Mouse (Mus musculus) lung, postnatal 4 days (tissue): Measurements from ENCODE around the gene Cavin1.

ENCODE experiments used
- DNase-seq, 2 experiments: peaks; one replicate each; pipeline ENCODE4 v3.0.0; 2021

The Cavin1 gene

GRCm38 (mm10) chr11:100949540-100949939 is 21.1 kb downstream of the Cavin1 start:
- DNase-seq = no peak

GRCm38 (mm10) chr11:100948317-100948716 is 22.4 kb downstream of the Cavin1 start:
- DNase-seq = no peak

- no peak for DNase-seq
Observed at GRCm38 (mm10) chr11:100947548-100947947, 23.1 kb downstream of the Cavin1 start.

- DNase-seq = peak in 1 of 2 experiments; percentile 46
Observed at GRCm38 (mm10) chr11:100946862-100947261, 23.8 kb downstream of the Cavin1 start.

GRCm38 (mm10) chr11:100942388-100942787 is 28.3 kb downstream of the Cavin1 start:
- no peak for DNase-seq

- DNase-seq = peak; percentile 99 to 100
Observed at GRCm38 (mm10) chr11:100939512-100940151, 31.1 kb downstream of the Cavin1 start, which contains the start of gene Stat3. Stat3 (minus strand) TSS chr11:100939540.

- peak in 1 of 2 experiments; percentile 41 for DNase-seq
Observed at GRCm38 (mm10) chr11:100938711-100939511, 31.8 kb downstream of the Cavin1 start.

- peak; percentile 37 to 54 for DNase-seq
Observed at GRCm38 (mm10) chr11:100938112-100938511, 32.6 kb downstream of the Cavin1 start.

- no peak for DNase-seq
Observed at GRCm38 (mm10) chr11:100937295-100937694, 33.4 kb downstream of the Cavin1 start.

- peak in 1 of 2 experiments; percentile 24 for DNase-seq
Observed at GRCm38 (mm10) chr11:100935373-100936355, 35.0 kb downstream of the Cavin1 start.

GRCm38 (mm10) chr11:100931254-100931921 is 39.3 kb downstream of the Cavin1 start:
- DNase-seq = peak in 1 of 2 experiments; percentile 53

GRCm38 (mm10) chr11:100930611-100931010 is 40.1 kb downstream of the Cavin1 start:
- no peak for DNase-seq

- no peak for DNase-seq
Observed at GRCm38 (mm10) chr11:100927386-100927785, 43.3 kb downstream of the Cavin1 start.

GRCm38 (mm10) chr11:100924386-100924919 is 46.2 kb downstream of the Cavin1 start:
- DNase-seq = no peak

- no peak for DNase-seq
Observed at GRCm38 (mm10) chr11:100920887-100921624, 49.6 kb downstream of the Cavin1 start.

GRCm38 (mm10) chr11:100918007-100918406 is 52.7 kb downstream of the Cavin1 start:
- DNase-seq = no peak

- DNase-seq = no peak
Observed at GRCm38 (mm10) chr11:100916432-100916971, 54.2 kb downstream of the Cavin1 start.

- DNase-seq = no peak
Observed at GRCm38 (mm10) chr11:100915063-100915462, 55.6 kb downstream of the Cavin1 start.

GRCm38 (mm10) chr11:100914415-100914814 is 56.3 kb downstream of the Cavin1 start:
- no peak for DNase-seq

- no peak for DNase-seq
Observed at GRCm38 (mm10) chr11:100912401-100913155, 58.1 kb downstream of the Cavin1 start.
